Mouse (Mus musculus) urinary bladder, postnatal 14 days (tissue): ENCODE results near the gene Lmx1b.

Experiments
- DNase-seq: peaks from one replicate; pipeline ENCODE4 v3.0.0; 2021; ENCODE audit warnings: low spot score

The Lmx1b gene

DNA sequence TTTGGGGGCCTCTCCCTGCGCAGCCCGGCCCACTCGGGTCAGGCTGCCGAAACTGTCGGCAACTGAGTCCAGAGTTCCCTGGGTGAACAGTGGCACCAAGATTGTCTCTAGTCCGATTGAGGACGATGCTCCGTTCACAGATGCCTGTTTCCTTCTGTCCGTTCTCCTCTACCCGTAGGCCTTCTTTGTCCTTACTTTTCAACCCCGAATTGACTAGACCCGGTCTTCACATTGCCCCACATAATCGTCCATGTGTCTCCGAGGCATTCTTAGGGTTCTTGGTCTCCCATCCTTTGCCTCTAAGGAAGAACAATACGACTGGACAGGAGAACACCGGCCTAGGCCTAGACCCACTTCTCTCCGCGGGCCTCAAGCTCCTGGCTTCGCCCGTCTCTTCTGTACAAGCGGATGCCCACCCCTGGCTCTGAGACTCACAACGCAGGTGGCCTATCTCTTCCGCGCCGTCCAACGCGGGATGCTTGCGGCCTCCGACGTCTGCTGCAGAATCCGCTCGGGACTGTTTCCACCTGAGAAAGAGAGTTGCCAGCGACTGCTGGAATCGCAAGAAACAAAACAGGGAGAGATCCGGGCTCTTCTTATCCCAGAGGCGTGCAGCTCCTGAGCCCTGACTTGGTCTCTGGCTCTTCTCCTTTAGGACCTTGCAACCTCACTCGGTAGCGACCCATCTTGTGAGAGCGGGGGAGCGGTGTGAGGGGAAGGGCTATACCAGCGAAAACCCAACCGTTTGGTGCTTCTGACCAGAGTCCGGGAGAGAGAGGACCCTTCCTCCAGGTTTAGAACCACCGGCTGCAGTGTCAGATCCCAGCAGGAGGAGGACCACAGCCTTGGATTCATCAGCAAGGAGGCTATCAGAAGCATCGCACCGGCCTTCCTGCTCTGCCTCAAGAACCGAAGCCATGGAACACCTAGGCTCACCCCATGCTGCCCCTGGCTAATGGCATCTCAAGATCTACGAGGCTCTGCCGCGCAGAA is 3.7 kb upstream of the Lmx1b start:
- DNase-seq = no peak

- peak; percentile 79 for DNase-seq
Measured at GRCm38 (mm10) chr2:33642650-33643458, 2.5 kb upstream of the Lmx1b start.

- no peak for DNase-seq
Measured at GRCm38 (mm10) chr2:33641859-33642571, 1.7 kb upstream of the Lmx1b start.

DNA sequence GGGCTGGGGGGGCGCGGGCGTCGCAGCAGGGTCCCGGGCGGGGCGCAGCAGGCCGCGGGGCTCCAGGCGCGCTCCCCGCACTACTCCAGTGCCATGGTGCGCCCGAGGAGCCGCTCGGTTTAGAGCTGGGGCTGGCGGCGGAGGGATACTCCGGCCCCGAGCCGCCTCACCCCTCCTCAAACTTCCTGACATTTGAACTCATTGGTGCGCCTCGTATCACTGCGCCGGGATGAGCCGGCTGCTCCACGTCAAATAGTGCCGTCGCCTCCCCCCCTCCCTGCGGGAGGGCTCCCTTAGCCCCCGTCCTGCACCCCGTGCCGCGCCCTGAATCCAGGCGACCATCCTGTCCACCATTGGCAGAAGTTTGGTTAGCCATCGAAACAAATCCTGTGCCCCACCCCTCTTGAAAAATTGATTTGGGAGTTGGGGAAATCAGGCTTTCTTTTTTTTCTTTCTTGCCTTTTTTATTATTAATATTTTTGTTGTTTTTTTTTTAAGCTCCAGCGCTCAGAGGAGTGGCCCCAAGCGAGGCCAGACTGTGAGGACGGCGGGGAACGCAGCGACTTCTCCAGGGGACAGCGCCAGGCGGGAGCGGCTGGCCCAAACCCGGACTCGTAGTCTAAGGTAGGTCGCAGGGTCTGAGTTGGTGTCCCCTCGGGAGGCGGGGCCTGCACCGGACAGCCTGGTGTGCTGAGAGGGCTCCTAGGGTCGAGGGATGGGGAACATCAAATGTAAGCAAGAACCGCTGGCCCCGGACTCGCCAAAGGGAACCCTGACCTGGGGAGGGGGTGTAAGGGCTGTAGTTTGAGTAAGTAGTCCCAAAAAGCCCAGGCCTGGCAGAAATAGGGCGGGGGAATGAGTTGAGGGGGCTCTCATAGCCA is 907 bp upstream of the Lmx1b start:
- DNase-seq = peak; percentile 35

DNA sequence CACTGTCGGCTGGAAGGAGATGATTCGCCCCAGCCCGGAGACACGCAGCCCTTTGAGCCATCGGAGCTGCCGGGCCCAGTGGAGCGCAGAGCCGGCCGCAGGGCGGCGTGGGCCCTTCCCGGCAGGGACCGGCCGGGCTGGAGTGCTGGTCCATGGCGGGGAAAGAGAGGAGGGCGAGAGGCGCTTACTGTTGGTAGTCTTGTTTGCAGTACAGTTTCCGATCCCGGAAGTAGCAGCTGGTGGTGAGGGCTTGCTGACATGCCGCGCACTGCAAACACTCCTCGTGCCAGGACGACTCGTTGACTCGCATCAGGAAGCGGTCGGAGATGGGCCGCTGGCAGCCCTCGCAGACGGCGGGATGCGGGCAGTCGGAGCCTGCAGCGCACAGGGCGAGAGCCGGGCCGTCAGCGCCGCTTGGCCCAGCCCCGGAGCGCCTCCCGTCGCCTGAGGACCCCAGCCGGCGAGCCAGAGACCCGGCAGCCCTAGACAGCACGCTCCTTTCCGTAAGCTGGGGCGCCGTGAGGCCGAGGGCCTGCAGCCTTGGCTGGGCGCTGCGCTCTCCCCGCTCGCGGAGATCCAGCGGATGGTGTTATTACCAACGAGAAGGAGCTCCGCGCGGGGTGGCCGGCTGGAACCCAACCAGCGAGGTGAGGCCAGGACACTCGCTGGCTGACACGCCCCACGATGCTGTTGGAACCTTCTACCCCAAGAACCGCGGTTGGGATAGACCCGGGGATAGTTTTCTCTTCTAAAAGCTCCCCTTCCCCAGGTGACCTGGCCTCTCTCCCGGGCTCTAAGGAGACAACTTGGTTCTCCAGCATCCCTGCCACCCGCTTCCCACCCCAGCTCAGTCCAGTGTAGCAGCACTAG is 775 bp downstream of the Lmx1b start:
- DNase-seq = no peak

DNA sequence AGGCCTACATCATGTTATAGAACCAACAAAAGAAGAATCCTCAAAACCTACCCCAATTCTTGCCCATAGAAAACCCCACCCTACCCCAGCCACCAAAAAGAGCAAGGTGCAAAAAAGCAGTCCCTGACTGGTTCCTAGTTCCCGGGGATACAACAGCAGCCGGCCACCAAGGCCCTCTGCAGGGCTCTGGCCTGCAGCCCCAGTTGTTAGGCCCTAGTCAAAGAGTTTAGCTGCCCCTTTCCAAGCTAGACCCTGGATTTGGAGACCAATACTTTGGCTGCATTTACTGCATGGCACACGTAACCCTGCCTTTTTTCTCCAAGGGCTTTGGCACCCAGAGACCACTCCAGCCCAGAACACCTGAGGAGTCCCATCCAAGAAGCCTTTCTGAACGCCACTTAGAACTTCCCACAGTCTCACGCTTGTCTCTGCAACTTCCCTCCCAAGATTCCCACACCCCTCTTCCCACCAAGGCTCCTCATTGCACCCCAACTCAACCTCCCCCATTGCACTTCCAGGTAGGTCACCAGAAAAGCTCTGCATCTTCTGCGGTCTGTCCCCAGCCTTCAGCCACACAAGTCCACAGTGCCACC is 2.1 kb downstream of the Lmx1b start:
- no peak for DNase-seq

DNA sequence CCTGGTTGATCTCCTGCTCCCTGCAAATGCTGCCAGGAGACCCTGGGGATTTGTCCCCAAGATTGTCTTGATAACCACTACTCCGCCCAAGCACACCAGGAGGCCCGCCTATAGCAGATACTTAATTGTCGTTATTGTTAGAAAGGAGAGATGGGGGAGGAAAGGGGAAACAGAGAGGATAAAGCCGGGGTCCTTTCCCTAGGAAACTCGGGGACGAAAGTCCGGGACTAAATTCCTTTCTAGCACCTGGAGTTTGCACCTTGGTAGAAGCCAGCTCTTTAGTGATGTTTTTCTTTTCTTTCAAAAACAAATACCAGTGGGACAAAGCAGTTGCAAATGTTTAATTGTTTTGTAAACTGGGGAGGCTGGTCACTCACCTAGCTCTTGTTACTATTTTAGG is 3.0 kb downstream of the Lmx1b start:
- no peak for DNase-seq

DNA sequence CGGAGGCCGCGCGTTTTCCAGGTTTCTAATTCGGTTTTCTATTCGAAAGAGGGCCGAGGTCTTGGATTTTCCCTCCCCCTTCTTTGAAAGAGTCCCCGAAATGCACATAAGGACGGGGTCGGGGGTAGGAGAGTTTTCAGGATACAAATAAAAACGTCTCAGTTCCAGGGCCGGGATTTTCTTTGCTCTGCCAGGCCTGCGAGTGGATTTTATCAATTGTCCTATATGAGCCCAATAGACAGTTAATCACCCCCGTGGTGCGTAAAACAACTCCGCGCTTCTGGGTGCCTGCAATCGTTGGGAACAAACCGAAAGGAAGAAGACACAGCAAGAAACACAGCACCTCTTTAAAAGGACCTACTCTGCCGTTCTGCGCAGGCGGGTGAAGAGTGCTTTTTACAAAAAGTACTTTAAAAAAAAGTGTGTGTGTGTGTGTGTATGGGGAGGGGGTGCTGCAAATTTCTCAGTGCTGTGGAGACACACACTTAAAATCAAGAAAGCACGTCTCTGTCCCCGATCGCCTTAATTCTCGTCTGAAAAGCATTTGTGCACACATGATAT is 3.6 kb downstream of the Lmx1b start:
- no peak for DNase-seq

GRCm38 (mm10) chr2:33636117-33636521 is 4.2 kb downstream of the Lmx1b start:
- no peak for DNase-seq

- no peak for DNase-seq
Measured at GRCm38 (mm10) chr2:33635323-33636116, 4.8 kb downstream of the Lmx1b start.

DNA sequence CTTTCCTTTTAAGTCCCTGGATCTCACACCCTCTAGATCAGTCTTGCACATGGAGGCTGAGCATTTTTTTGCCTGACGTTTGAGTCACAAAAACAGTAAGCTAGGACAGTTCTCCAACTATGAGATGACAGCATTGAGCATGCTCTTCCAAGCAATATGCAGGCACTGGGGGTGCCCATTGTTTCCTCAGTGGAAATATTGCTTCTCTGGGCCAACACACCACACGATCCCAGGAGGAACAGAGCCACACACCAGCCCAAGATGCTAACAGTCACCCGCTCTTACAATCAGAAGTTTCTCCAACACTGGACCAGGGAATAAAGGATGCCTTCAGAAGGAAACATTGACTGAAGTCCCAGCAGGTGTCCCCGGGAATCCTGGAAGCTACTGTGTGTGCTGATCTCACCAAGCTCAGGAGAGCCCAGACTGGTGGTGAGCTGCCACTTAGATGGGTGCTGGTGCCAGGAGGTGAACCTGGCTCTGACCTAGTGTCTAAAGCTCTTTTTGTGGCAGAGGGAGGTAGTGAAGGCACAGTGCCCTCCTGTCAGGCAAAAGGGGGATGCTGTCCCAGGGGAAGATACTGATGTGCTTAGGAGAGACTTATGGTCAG is 5.7 kb downstream of the Lmx1b start:
- no peak for DNase-seq

GRCm38 (mm10) chr2:33633955-33634354 is 6.4 kb downstream of the Lmx1b start:
- no peak for DNase-seq

DNA sequence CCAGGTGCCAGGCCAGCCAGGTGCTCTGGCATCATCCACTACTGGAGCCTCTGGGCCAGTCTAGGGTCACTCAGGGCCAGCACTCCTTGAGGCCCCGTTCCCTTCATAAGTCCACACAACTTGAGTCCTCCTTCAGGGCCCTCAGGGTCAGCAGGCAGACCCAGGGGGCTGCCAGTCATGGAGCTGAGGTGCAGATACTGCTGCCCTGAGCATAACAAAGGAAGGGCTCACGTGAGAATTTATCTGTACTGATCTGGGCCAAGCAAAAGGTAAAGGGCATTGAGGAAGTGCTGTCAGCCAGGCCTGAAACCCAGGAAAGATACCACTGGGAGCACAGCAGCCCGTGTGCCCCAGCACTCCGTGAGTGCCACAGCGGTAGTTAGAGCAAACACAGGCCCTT is 7.1 kb downstream of the Lmx1b start:
- no peak for DNase-seq

- no peak for DNase-seq
Measured at GRCm38 (mm10) chr2:33632551-33633059, 7.7 kb downstream of the Lmx1b start.

DNA sequence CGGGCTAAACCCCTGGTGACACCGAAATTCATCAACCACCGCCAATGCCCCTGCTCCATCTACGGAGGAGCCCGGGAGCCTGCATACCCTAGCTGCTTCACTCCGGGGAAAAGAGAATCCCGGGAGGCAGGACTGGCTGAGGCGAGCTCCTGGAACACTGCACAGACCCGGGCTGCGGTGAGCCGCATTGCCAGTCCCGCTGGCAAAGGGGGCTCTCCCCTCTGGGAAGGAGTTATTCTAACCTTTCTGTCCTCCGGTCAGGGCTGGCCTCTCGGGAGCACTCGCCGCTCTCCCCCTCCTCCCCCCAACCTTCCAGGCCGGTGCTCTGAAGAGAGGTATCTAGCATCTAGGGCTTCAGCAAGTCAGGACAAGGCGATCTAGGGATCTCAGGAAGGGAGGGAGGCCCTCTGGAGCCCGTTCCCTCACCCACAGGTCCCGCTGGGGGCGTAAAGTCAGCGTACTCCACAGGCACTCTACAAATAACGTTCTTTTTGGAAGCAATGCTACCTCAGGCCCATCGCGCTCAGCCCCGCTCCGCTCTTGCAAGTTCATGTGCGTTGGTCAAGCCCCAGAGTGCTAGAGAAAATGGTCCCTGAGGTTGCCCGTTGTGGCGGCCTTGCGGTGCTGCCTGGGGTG is 8.5 kb downstream of the Lmx1b start:
- DNase-seq = no peak

DNA sequence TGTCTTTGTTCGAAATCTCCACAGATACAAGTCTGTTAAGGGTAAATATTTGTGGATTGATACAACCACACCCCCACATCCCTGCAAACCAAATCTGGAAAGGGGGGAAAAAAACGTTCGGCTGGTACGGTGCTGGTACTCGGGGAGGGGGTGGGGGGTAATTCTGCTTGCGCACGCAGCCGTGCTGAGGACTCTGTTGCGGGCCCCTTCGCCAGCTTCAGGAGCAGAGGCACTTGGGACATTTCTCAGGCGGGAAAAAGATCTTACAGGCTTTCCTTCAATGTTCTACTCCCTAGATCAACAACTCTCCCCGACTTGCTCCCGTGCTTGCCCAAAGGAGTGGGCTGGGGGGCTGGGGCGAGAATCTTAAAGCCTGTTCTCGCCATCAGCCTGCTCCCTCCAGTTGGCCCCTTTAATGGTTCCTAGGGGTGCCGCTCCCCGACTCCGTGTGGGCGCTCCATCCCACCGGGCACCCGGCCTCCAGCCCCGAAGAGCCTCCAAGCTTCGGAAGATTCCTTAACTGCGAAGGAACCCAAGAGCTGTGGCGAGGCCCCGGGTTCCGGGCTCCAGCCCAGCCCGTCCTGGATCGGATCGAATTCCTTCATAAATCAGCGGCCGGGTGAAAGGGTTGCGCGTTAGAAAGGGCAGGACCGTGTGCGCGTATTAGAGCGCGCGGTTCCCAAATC is 9.1 kb downstream of the Lmx1b start:
- no peak for DNase-seq
